Mouse (Mus musculus) right cerebral cortex, postnatal 4 days (tissue): ENCODE data around the gene Stab1.

Experiments
- DNase-seq: peaks from one replicate; pipeline ENCODE4 v3.0.0-alpha.2; 2022

The Stab1 gene

DNA sequence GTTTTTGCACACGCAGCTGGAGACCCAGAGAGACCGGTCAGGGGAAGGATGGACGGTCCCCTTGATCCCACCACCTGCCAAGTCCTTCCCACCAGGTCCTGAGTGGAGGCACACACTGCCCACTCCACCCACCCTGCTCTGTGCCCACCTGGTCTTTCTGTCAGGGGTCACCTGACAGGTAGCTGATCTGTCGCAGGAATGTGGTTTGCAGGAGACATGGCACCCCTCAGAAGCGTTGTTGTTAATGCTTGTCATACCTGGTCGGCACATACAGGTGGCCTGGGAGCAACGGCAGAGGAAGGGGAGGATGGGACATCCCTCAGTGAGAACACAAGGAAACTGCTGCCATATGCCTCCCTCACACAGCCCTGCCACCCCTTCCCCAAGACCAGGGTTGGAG lies 7.2 kb downstream of the Stab1 start:
- DNase-seq = no peak

DNA sequence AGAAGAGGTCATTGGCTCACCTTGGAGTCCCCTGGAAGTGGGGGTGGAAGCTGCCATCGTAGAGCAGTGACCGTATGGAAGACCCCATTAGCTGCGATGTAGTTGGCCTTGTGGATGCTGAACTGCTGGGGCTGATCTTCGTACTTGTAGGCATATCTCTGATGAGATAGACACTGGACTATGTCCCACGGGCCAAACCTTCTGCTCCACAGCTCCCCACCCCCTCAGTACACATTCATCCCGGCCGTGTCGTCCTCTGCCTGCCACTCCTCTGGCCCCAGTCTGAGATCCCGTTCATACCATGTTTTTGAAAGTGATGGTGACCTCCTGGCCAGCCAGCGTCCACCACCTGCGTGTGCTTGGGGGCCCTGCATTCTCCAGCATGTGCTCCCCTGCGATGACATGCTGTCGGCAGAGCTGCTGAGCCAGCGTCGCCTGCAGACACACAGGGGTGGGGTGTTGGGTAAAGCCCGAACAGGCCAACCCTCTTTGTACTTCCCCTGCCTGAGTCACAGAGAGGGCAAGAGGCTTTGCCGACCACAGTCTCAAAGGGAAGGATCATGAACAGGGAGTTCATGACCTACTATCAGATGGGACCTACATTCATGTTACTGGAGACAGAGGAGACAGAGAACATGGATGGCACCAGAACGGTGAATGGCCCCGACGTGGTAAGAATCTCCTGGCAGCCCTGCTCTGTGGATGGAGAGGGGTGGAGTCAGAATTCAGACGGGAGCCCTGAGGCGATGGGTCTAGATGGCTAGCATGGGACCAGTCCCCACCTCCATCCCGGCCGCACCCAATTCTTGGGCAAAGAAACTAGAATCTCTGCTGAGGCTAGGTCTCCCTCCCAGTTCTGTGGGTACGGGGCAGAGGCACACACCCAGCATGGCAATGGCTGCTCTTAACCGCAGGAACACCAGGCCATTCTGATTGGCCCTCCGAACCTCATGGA lies 8.0 kb downstream of the Stab1 start:
- no peak for DNase-seq

DNA sequence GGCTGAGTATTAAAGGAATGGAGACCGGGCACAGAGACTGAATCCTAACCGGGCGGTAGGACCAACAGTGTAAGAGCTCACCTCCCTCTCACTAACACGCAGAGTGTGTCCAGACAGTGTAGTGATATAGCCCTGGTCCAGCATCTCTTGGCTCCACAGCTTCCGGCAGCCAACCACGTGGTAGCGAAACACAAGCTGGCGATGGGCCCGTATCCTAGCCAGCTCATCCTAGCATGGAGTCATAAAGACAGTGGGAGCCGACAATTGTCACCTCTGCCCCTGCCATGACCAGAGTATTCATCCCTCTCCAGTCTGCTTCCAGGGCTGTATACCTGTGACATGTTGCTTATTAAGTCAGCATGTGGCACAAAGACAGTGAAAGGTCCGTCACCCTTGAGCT lies 22.7 kb downstream of the Stab1 start:
- no peak for DNase-seq

DNA sequence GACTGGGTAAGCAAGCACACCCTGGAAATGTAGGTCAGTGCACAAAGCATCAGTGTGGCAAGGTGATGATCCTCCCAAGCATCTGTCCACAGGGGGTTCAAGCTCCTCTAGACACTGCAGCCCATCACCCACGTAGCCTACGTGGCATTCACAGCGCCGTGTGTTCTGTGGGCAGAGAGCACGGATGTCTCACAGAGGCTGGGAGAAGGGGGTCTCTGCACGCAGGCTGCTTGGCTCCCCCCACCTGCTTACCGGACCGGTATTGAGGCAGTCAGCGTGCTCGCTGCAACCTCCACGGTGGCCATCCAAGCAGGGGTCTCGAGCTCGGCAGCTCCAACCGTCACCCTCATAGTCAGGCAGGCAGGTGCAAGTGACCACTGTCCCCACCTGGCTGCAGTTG lies 27.4 kb downstream of the Stab1 start:
- no peak for DNase-seq

DNA sequence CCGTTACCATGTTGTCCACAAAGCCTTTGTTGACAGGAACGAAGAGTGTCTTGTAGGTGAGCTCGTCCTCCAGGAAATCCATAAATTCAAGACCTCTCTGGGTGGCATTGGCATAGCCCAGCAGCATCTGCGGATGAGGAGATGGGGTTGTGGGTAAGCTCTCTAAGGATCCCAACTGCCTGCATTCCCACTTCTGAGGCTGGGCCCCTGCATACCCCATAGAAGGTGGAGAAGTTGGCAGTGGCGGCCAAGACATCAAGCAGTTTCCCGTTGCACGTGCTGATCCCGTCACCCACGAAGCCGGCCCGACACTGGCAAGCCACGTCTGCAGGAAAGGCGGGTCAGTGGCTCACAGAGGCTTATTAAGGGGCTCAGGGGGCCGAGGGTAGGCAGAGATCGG lies 28.3 kb downstream of the Stab1 start:
- no peak for DNase-seq

DNA sequence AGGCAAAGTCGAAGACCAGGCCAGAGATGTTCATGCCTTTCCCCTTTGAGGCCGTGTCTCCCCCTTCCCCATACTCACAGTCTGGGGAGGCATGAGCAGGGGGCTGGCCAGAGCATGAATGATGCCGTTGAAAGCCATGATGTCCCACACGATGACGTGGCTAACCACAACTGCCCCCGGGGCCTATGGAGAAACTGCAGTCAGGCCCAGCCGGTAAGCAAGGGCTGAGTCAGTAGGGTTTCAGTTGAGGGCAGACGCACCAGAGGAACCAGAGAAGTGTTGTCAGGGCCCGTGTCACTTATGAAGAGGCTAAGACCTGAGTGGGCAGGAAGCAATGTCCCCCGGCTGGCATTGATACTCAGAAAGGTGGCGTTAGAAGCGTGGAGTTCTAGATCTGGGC lies 28.8 kb downstream of the Stab1 start:
- no peak for DNase-seq

DNA sequence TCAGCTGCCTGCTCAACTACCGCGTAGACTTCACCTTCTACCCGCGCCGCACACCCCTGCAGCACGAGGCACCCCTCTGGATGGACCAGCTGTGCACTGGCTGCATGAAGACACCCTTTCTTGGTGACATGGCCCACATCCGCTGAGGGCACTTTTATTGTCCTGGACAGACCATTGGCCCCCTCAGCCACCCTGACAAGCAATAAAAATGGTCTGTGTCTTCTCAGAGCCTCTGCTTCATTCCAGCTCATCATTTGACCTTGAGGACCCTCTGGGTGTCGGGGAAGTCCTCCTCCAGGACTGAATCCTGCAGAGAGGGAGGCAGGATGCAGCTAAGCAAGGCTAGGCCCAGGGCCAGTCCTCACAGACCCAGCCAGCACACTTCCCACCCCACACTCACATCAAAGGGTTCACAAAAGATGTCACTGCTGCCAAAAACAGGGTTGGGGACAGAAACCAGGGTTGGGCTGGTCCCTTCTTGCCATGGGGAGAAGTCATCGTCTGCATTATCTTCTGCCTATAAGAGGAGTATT lies 29.5 kb downstream of the Stab1 start:
- DNase-seq = no peak

DNA sequence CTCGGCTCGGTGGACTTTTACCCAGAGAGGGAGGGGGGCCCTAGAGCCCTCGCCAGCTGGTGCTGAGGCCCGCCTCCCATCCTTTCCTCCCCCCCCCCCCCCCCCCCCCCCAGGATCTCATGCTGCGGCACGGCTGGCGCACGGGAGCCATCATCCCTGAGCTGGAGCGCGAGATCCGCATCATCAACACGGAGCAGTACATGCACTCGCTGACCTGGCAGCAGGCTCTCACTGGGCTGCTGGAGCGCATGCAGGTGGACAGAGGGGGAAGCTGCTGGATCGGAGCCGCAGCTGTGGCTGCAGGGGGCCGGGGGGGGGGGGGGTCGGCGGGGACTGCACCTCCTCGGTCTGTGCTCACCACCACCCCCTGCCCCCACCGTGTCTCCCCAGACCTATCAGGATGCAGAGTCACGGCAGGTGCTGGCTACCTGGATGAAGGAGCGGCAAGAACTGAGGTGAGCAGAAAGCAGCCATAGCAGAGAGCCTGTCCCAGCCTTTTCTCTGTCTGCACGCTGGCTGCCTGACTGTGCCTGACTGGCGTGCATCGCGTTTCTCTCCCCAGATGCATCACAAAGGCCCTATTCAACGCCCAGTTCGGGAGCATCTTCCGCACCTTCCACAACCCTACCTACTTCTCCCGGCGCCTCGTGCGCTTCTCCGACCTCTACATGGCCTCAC lies 30.1 kb downstream of the Stab1 start:
- no peak for DNase-seq

DNA sequence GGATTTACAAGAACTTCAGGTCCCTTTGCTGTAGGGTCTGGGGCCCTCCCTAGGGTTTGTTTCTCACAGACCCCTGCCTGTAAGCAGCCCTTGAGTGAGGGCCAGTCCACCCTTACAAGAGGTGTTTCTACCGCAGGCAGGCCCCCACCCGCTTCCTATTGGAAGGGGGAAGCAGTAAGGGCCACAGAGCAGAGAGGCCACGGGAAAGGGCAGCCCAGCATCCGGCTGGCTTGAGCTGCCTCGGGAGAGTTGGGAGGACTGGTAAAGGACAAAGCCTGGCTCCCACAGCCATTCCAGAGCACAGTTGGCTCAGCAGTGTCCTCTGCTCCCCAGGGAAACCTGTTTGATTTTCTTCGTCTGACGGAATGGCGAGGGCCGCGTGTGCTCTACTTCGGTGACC lies 30.6 kb downstream of the Stab1 start:
- DNase-seq = no peak

DNA sequence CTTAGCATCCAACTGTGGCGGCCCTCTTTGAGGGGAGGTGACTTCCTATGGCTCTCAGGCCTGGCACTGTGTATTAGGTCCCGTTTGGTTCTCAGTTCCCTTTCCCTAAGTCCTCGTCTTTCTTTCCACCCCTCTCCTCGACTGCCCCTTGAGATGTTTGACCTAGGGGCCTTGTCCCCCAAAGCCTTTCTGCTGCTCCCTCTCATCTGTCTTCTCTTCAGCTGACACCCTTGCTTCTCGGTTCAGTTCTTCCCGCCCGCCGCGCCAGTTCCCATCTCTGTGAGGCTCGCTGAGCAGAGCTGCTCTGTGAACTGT lies 31.2 kb downstream of the Stab1 start:
- DNase-seq = no peak

DNA sequence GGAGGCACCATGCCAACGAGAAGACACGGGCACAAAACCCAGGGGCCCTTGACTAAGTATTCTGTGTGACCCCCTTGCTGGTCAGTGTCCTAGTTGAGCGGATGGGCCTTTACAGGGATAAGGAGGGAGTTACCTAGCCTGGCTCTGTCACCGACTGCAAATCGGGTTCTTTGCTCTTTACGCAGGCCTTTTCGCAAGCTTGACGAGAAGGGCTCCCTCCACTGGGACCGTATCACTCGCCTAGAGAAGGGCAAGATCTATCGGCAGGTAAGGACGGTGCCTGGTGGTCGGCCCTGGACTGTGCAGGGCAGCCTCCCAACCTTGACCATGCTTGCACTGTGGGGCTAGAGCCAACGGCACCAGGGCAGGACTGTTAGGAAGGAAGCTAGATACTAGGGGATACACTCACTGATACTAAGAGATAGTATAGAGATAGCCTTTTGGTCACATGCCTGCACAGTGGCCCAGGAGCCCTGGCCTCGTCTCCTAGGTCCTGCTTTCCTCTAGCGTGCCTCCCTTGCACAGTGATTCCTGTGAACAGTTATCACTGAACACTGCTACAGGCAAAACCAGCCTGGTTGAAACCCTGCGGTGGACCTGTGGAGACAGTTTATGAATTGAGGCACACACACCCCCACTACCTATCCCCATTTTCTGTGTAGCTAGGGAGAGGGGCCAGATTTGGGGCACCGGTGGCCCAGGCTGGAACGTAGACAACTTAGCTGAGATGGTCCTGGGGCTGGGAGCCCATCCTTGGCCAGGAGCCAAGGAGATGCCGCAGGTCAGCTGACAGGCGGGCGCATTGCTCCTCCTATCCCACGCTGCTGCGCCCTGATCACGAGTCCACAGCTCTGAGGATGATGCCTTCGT lies 31.8 kb downstream of the Stab1 start:
- no peak for DNase-seq

DNA sequence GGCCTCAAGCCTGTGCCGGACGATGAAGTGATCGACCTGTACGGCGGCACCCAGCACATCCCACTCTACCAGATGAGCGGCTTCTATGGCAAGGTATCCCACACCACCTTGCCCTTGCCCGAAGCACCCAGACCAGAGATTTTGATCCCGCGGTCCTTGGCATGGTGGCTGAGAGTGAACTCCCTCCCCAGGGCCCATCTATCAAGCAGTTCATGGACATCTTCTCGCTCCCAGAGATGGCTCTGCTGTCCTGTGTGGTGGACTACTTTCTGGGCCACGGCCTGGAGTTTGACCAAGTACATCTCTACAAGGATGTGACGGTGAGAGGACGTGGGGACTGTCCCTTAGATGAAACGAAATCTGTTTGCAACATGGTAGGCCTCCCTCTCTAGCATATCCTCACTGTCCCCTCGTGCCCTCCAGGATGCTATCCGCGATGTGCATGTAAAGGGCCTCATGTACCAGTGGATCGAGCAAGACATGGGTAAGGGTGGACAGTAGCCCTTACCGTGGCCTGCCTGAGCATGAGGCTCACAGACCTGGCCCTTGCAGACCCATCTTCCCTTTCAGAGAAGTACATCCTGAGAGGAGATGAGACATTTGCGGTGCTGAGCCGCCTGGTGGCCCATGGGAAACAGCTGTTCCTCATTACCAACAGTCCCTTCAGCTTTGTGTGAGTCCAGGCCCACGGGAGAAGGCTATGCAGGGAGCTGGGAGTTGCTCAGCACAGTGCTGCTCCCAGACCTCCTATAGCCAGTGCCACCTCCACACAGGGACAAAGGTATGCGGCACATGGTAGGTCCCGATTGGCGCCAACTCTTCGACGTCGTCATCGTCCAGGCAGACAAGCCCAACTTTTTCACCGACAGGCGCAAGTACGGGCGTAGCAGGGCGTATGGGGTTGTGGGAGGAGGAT lies 32.7 kb downstream of the Stab1 start:
- DNase-seq = peak; percentile 1

DNA sequence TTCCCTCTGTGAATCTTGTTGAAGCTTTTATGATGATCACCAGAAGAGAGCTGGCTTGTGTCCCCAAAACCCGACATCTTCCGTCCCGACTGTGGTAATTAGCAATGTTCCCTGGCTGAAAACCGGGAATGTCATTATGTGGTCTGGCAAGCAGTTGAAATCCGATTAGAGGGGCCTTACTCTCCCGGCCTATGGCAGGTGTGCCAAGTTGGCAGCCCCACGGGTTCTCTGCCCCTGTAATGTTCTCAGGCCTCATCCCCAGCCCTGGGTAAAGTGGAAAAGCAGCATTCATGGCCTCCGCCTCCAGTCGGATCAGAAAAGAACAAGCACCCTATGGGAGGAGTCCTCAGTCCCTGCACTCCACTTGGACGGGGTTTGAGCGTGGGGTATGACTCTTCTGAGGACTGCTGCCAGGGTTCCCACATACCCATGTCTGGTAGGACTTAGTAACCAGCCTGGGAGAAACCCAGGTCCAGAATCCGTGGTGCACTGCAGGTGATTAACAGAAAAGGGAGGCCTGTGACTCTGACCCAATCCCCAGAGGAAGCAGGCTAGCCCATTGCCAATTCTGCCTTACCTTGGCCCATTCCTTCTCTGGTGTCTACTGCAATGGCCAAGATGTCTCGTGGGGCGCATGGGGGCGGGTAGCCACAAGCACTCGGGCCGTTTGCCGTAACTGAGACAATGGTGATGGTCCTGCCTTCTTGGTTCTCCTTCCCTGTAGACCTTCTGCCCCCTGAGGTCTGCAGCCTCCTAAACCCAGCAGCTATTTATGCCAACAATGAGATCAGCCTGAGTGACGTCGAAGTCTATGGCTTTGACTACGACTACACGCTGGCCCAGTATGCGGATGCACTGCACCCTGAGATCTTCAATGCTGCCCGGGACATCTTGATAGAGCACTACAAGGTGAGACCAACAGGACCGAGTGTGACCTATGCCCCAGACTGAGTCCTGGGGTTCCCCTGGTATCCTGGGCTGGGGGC lies 34.1 kb downstream of the Stab1 start:
- DNase-seq = peak; percentile 3

DNA sequence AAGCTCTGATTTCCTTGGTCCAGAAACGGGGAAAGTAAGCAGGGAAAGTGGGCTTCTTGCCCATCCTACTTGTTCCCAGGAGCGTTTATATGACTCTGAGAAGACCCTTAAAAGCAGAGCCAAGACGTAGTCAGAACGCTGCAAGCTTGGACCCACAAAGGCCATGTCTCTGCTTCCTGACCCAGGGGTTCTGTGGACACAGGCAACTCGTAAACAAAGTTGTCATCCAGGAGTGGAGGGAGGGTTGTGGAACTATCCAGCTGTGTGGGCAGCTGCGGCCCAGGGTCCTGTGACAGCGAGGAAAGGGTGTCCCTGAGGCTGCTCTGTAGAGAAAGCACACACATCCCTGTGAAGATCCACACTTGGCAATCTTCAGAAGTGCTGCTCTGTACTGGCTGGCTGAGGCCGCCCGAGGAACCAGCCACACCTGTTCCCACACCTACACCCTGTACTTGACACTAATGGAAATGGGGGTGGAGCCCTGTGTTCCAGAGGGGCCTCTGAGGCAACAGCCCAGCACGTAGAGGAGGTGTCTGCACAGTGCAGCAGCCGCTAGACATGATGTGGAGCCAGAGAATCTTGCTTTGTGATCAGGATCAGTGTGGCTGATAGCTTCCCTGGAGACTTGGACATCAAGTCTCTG lies 35.3 kb downstream of the Stab1 start:
- no peak for DNase-seq

DNA sequence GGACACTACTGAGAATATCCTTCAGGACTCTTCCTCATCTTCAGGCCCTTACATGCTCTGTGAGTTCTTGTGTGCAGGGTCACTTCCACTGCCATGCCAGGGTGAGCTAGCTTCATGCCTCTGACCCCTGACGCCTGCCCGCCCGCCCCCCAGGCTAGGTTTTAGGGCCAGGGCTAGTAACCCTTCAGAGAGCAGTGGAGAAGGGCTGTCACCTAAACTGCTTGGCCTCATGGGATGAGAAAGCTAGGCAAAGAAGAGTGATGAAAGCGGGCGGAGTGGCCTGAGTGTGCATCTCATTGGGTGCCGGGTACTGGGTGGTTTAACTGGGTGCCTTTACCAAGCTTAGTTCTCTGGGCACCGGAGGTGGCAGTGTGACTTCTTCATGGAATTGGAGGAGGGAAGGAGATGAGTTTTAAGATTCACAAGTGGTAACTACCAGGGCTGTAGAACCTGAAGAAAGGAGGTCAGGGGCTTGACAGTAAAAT lies 35.9 kb downstream of the Stab1 start:
- DNase-seq = no peak

DNA sequence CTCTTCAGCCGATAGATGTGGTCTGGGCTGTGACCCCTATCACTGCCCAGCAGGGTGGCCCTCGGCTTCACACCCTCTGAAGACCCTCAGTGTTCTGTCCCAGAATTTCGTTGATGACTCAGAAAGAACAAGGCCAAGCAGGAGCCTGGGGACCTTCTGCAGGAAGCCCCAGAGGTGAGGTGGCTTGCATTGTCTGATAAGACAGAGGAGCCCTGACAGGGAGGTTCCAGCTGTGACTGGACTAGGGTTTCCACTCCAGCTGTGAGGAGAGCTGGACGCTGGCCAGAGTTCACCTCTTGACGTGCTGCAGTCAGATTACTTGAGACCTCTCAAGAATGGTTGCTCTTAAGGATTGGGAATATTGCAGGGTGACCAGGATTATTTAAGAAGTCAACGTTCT lies 36.4 kb downstream of the Stab1 start:
- no peak for DNase-seq

DNA sequence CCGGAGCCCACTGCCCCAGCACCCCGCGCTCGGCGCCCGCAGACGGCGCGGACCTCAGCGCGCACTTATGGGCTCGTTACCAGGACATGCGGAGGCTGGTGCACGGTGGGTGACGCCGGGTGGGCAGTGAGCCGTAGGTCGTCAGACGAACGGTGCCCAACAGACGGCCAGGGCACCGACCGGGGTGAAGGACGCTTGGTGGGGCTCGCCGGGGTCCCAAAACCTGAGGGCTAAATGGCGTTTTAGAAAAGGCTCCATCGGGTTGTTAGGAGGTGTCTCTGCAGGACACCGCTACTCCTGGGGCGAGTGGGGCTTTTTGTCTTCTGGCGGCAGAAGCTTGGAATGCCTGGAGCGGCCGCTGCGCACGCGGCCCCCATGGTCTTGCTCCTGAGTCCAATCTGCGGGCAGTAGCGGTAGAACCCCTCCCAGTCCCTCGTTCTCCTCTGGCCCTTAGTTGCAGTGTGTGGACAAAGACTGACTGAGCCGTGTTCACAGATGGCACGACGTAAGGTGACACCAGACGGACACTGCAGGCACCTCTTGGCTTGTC lies 37.1 kb downstream of the Stab1 start:
- DNase-seq = no peak

DNA sequence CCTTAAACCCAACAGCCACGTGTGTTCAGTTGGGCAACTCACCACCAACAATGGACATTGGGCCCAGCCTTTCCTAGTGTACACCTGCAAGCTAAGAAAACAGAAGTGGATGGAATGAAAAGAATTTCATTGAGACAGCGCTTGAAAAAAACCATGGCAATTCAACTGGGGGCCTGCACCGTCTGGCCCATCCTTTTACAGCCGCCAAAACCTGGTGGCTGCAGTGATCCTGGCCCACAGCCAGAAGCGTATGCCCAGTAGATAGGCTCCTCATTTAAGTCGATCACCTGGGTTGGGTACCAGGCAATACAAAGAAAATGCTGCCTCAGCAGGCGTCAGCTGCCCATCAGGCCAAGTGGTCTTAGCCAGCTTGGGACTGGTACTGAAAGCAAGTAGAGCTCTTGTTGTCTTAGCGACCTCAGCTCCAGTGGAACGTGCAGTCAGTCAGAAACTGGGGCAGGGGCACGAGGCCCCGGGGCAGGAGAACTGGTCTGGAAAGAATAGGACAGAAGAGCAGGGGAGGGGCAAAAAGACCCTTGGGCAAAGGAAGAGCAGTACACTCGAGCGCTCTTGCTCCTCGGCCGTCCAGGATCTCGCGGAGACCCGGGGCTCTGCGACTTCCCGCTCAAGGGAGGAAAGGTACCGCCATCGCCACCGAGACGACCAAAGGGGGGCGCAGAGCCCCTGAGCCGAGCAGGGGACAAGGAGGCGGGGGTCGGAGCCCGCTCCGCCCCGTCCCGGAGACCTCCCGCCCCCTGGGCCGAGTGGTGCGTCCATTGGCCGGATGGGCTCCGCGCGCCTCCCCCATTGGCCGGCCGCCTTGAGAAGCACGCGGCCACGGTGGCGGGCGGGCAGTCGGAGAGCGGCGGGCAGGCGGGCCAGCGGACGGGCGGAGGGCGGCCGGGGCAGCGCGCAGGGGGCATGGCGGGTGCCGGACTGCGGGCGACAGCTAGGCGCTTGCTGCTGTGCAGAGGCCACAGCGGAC lies 37.9 kb downstream of the Stab1 start, which contains the start of gene Nt5dc2:
Nt5dc2 (plus strand) TSS at position 818 of the 985 bp plus-strand sequence.
- DNase-seq = peak; percentile 79
